Mouse (Mus musculus) liver, adult 2 months (tissue): ENCODE measurements at regions not wholly inside any gene's neighbourhood (a gene's known extent, or its start where the extent isn't known, plus 50 kb on each side); places are given as distances from the start of the nearest gene placed in this dataset.

Experiments used
- CTCF ChIP-seq: fragments of 200-500 bp; IDR thresholded peaks from 2 replicates; pipeline ENCODE4 v1.5.1; 2011; ENCODE audit warnings: low read depth, low read length, control low read depth
- POLR2A ChIP-seq: fragments of 200-500 bp; IDR thresholded peaks from 2 replicates; pipeline ENCODE4 v1.6.1; 2011; ENCODE audit warnings: low read length, control low read depth; ENCODE audit not compliant: insufficient read depth; ENCODE audit errors: extremely low read depth

DNA sequence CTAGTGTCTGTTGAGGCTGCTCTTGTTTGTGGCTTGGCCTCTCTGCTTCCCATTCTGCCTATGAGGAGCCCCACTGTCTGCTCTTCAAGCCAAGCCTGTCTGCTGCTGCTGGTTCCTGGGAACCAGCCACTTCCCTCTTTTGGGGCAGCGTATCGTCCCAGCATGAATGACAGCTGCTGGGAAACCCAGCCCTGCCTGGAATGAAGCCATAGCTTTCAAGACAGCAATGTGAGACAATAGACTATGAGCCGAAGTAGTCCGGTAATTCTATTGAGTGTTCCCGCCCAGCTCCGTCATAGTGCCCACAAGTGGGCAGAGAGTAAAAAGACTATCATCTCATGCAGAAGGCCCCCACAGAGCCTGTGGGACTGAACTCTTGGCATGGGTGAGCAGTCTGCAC lies 80.4 kb downstream of the Cyp26a1 start:
- TF ChIP-seq POLR2A, result no peak
- TF ChIP-seq CTCF, result no peak
